Mouse (Mus musculus) adrenal gland, postnatal 36 days (tissue): ENCODE results near the gene Zcwpw1. TPM values are rescaled to one million over a fixed set of nuclear protein-coding genes. Genes with fewer than 3 reads are reported as not detected.

ENCODE experiments used
- DNase-seq, 2 experiments: peaks; one replicate each; pipeline ENCODE4 v3.0.0; 2021; ENCODE audit warnings: mixed read lengths in 1 of 2
- total RNA-seq, 2 experiments: library from RNA; stranded (reverse); gene quantifications; 2 replicates each; pipeline ENCODE4 v1.2.3; 2021

Zcwpw1 gene
- total RNA-seq, 2 experiments from 2014 or later: 2.3 to 3.0 TPM

- DNase-seq: peak; percentile 55 to 60
These were observed 3.1 kb upstream of the Zcwpw1 start for GRCm38 (mm10) chr5:137784546-137784945.

GRCm38 (mm10) chr5:137785164-137786031, 2.2 kb upstream of the Zcwpw1 start:
- peak; percentile 62 to 80 for DNase-seq

- peak; percentile 98 to 99 for DNase-seq
These were observed 1.3 kb upstream of the Zcwpw1 start for GRCm38 (mm10) chr5:137786109-137786942.

GRCm38 (mm10) chr5:137788171-137788570, 573 bp downstream of the Zcwpw1 start:
- DNase-seq: peak in 1 of 2 experiments; percentile 21

- DNase-seq: no peak
These were observed 1.4 kb downstream of the Zcwpw1 start for GRCm38 (mm10) chr5:137788946-137789531.

GRCm38 (mm10) chr5:137791553-137791952, 4.0 kb downstream of the Zcwpw1 start:
- DNase-seq: no peak

GRCm38 (mm10) chr5:137796606-137797005, 9.0 kb downstream of the Zcwpw1 start:
- peak; percentile 34 to 46 for DNase-seq

GRCm38 (mm10) chr5:137800917-137801316, 13.3 kb downstream of the Zcwpw1 start:
- DNase-seq: no peak

- DNase-seq: no peak
These were observed 18.6 kb downstream of the Zcwpw1 start for GRCm38 (mm10) chr5:137806158-137806557.

GRCm38 (mm10) chr5:137808316-137808715, 20.7 kb downstream of the Zcwpw1 start:
- no peak for DNase-seq

- DNase-seq: no peak
These were observed 30.0 kb downstream of the Zcwpw1 start for GRCm38 (mm10) chr5:137817466-137818222.

GRCm38 (mm10) chr5:137822126-137822525, 34.5 kb downstream of the Zcwpw1 start:
- no peak for DNase-seq

GRCm38 (mm10) chr5:137822602-137823001, 35.0 kb downstream of the Zcwpw1 start:
- no peak for DNase-seq

GRCm38 (mm10) chr5:137823455-137824045, 36.0 kb downstream of the Zcwpw1 start:
- DNase-seq: no peak

GRCm38 (mm10) chr5:137825030-137825429, 37.4 kb downstream of the Zcwpw1 start:
- no peak for DNase-seq

- DNase-seq: no peak
These were observed 38.4 kb downstream of the Zcwpw1 start for GRCm38 (mm10) chr5:137825971-137826370.

- DNase-seq: no peak
These were observed 38.8 kb downstream of the Zcwpw1 start for GRCm38 (mm10) chr5:137826421-137826820.

- no peak for DNase-seq
These were observed 41.1 kb downstream of the Zcwpw1 start for GRCm38 (mm10) chr5:137828694-137829093.

- DNase-seq: no peak
These were observed 42.6 kb downstream of the Zcwpw1 start for GRCm38 (mm10) chr5:137830238-137830637.

- DNase-seq: no peak
These were observed 43.5 kb downstream of the Zcwpw1 start for GRCm38 (mm10) chr5:137831106-137831505.

- no peak for DNase-seq
These were observed 43.9 kb downstream of the Zcwpw1 start for GRCm38 (mm10) chr5:137831506-137831905.
